Comparison of ENCODE assay signal across 23 mouse cellular contexts in genomic region chr11:52035905-52036304, GRCm38 (mm10). TPM values are rescaled to one million over a fixed set of nuclear protein-coding genes. Genes with fewer than 3 reads are reported as not detected.
DNase-seq lines count a peak whose midpoint lies in the region; ATAC-seq and TF ChIP-seq lines count a peak whose summit lies in the region.
"Had no signal": no experiment of that assay in that cellular context is flagged by ENCODE, and none has a peak within 500 bp of the region (broad histone marks: within the 10 kb centered on the region; RNA-seq: fewer than 3 reads in every experiment).

No protein-coding gene starts in this region.

- H3K27ac ChIP-seq in intestine, postnatal 0 days (ENCODE audit: low read depth, low read length): 0 out of 2 replicates have a peak overlapping the region, but pooled peaks have one; percentile 21
- H3K27ac ChIP-seq in intestine, embryonic 16.5 days (ENCODE audit: low read length): no peak overlapping the region
- H3K27ac ChIP-seq in hindbrain, postnatal 0 days: no peak overlapping the region
- H3K27ac ChIP-seq: gastrocnemius, adult 2 months; hindbrain, embryonic 14.5 days; layer of hippocampus, adult 2 months; midbrain, embryonic 10.5 days had no signal

- no peaks in the 10 kb centered on the region for H3K36me3 ChIP-seq in intestine, postnatal 0 days (ENCODE audit: control insufficient read depth, insufficient read depth)
- H3K36me3 ChIP-seq in intestine, embryonic 16.5 days (ENCODE audit: control insufficient read depth, insufficient read depth, low read length): no peaks in the 10 kb centered on the region
- 0 out of 2 replicates have a peak, but pooled peaks cover 4% of the 10 kb centered on the region for H3K36me3 ChIP-seq in hindbrain, postnatal 0 days (ENCODE audit: insufficient read depth, low read length)

- no peak overlapping the region for H3K4me3 ChIP-seq in intestine, postnatal 0 days (ENCODE audit: low read depth, low read length)
- H3K4me3 ChIP-seq in intestine, embryonic 16.5 days (ENCODE audit: low read length): no peak overlapping the region
- no peak overlapping the region for H3K4me3 ChIP-seq in hindbrain, postnatal 0 days (ENCODE audit: low read length)
- H3K4me3 ChIP-seq: gastrocnemius, adult 2 months; layer of hippocampus, adult 2 months; midbrain, embryonic 10.5 days had no signal

- DNase-seq in T-cell, adult 2 months (ENCODE audit: low spot score): peak; percentile 50
- DNase-seq in thymus, postnatal 4 days: peak; percentile 30
- DNase-seq in layer of hippocampus, postnatal 36 days: no peak
- no peak for DNase-seq in cerebellum, postnatal 10 days
- no peak for DNase-seq in hindbrain, postnatal 0 days (ENCODE audit: low spot score)
- DNase-seq: adrenal gland, adult 8-10 months; cerebellum, postnatal 25 days; embryo, embryonic 11 days; gastrocnemius, adult 2 months; heart, postnatal 36 days; kidney, adult 18-20 months; kidney, postnatal 10 days; left cerebral cortex, postnatal 4 days; lung, adult 18-20 months; lung, postnatal 36 days; right cerebral cortex, postnatal 4 days had no signal

- H3K27me3 ChIP-seq in intestine, postnatal 0 days (replicated peaks; ENCODE audit: control insufficient read depth, insufficient read depth, low read length): no peaks in the 10 kb centered on the region
- no peaks in the 10 kb centered on the region for H3K27me3 ChIP-seq in intestine, embryonic 16.5 days (replicated peaks; ENCODE audit: control insufficient read depth, insufficient read depth, low read length)
- H3K27me3 ChIP-seq in hindbrain, postnatal 0 days (ENCODE audit: insufficient read depth, low read length): no peaks in the 10 kb centered on the region

- H3K9ac ChIP-seq in intestine, postnatal 0 days (ENCODE audit: low read depth, low read length): no peak overlapping the region
- H3K9ac ChIP-seq in intestine, embryonic 16.5 days (ENCODE audit: low read depth, low read length): no peak overlapping the region
- no peak overlapping the region for H3K9ac ChIP-seq in hindbrain, postnatal 0 days (replicated peaks; ENCODE audit: low read length)
- H3K9ac ChIP-seq: hindbrain, embryonic 14.5 days had no signal

- H3K4me1 ChIP-seq in intestine, postnatal 0 days (replicated peaks; ENCODE audit: control insufficient read depth, insufficient read depth, low read length): no peaks in the 10 kb centered on the region
- H3K4me1 ChIP-seq in intestine, embryonic 16.5 days (ENCODE audit: control insufficient read depth, insufficient read depth, low read length): no peaks in the 10 kb centered on the region
- no peaks in the 10 kb centered on the region for H3K4me1 ChIP-seq in hindbrain, postnatal 0 days (ENCODE audit: insufficient read depth, low read length)
- H3K4me1 ChIP-seq: midbrain, embryonic 10.5 days had no signal

- H3K9me3 ChIP-seq in intestine, postnatal 0 days (ENCODE audit: control insufficient read depth): no peaks in the 10 kb centered on the region
- no peaks in the 10 kb centered on the region for H3K9me3 ChIP-seq in intestine, embryonic 16.5 days (ENCODE audit: control insufficient read depth, low read length)
- H3K9me3 ChIP-seq in hindbrain, postnatal 0 days (ENCODE audit: low read length): no peaks in the 10 kb centered on the region
- H3K9me3 ChIP-seq: midbrain, embryonic 10.5 days had no signal

- peak; percentile 27 for TF ChIP-seq CTCF in intestine, postnatal 0 days (IDR thresholded peaks at IDR 0.05; ENCODE audit: low read depth)
- no peak for TF ChIP-seq CTCF in hindbrain, postnatal 0 days (IDR thresholded peaks at IDR 0.05; ENCODE audit: low read depth)

- WGBS in intestine, postnatal 0 days: 37% methylated on average over 3 of the region's 3 CpGs
- 56% methylated on average over 3 of the region's 3 CpGs for WGBS in intestine, embryonic 16.5 days
- WGBS in hindbrain, postnatal 0 days: 88% methylated on average over 3 of the region's 3 CpGs

- ATAC-seq in intestine, postnatal 0 days: peak; percentile 68
- ATAC-seq in intestine, embryonic 16.5 days: no peak
- ATAC-seq in neutrophil, adult 5-6 weeks (ENCODE audit: extremely low read depth, insufficient number of reproducible peaks, low FRiP score, poor library complexity, severe bottlenecking): peak; percentile 51; the same call in 1 of the 2 replicates
- no peak for ATAC-seq in hindbrain, postnatal 0 days

- H3K4me2 ChIP-seq in intestine, postnatal 0 days (replicated peaks; ENCODE audit: low read depth): no peak overlapping the region
- no peak overlapping the region for H3K4me2 ChIP-seq in intestine, embryonic 16.5 days (ENCODE audit: low read depth, low read length)
- no peak overlapping the region for H3K4me2 ChIP-seq in hindbrain, postnatal 0 days (ENCODE audit: low read depth, low read length)
- H3K4me2 ChIP-seq: heart, embryonic 11.5 days; hindbrain, embryonic 14.5 days had no signal

RNA-seq across cellular contexts. Expression of gene Cdkl3, which starts 31.9 kb away (rescaled TPM):
- polyA plus RNA-seq in intestine, postnatal 0 days (2015; fragmentation: Nextera tagmentation; extraction: Ambion mirVana): 4.6 and 5.0 TPM in 2 replicates
- polyA plus RNA-seq in intestine, embryonic 16.5 days (2015; fragmentation: Nextera tagmentation; extraction: Ambion mirVana): 4.2 and 6.0 TPM in 2 replicates
- 12.8 and 21.7 TPM in 2 replicates for total RNA-seq in neutrophil, adult 5-6 weeks (2017)
- 10 to 100 TPM; 15.0 to 19.8 TPM for total RNA-seq in layer of hippocampus, postnatal 36 days (2021)
- total RNA-seq in hindbrain, postnatal 0 days (2014; rRNA removed): 12.7 and 16.0 TPM in 2 replicates
- 34.9 and 37.6 TPM in 2 replicates for polyA plus RNA-seq in hindbrain, postnatal 0 days (2015; fragmentation: Nextera tagmentation; extraction: Ambion mirVana)

RNA-seq across cellular contexts. Expression of gene Ube2b, which starts 35.3 kb away (rescaled TPM):
- polyA plus RNA-seq in intestine, postnatal 0 days (2015; fragmentation: Nextera tagmentation; extraction: Ambion mirVana): 212 and 223 TPM in 2 replicates
- polyA plus RNA-seq in intestine, embryonic 16.5 days (2015; fragmentation: Nextera tagmentation; extraction: Ambion mirVana): 185 and 201 TPM in 2 replicates
- 269 and 292 TPM in 2 replicates for total RNA-seq in neutrophil, adult 5-6 weeks (2017)
- 100 to 1,000 TPM; 205 to 208 TPM for total RNA-seq in layer of hippocampus, postnatal 36 days (2021)
- 123 and 125 TPM in 2 replicates for total RNA-seq in hindbrain, postnatal 0 days (2014; rRNA removed)
- polyA plus RNA-seq in hindbrain, postnatal 0 days (2015; fragmentation: Nextera tagmentation; extraction: Ambion mirVana): 230 and 236 TPM in 2 replicates

Comparison
In these comparisons a context has a peak if more than half of its experiments do, and no peak if none do; other contexts are left out.
1. ATAC-seq: peak in intestine, postnatal 0 days (single experiment) and neutrophil, adult 5-6 weeks (single experiment); none in intestine, embryonic 16.5 days (single experiment) and hindbrain, postnatal 0 days (single experiment).
2. DNase-seq: peak in T-cell, adult 2 months (single experiment) and thymus, postnatal 4 days (single experiment); none in layer of hippocampus, postnatal 36 days (0 of 2), cerebellum, postnatal 10 days (0 of 2) and hindbrain, postnatal 0 days (single experiment).